Mouse (Mus musculus): ENCODE measurements around the gene Ifi27.

GRCm38 (mm10) chr12:103437601-103438000 is 3.6 kb downstream of the Ifi27 start:
- no peak for TF ChIP-seq POLR2A (IDR thresholded peaks at IDR 0.05; ENCODE audit: extremely low read depth, insufficient read depth, low read length)
- no peak for TF ChIP-seq CTCF (IDR thresholded peaks at IDR 0.05; ENCODE audit: low read depth, low read length)

All from liver, adult 2 months (tissue).